Mouse (Mus musculus) heart, adult 2 months (tissue): Measurements from ENCODE around the gene Plekha6.

Experiments
- CTCF ChIP-seq: fragments of 200-600 bp; IDR thresholded peaks from 2 replicates; pipeline ENCODE4 v1.8.1; 2022; ENCODE audit warnings: antibody characterized with exemption, mild to moderate bottlenecking, moderate library complexity
- EP300 ChIP-seq: fragments of 200-500 bp; IDR thresholded peaks from 2 replicates; pipeline ENCODE4 v1.6.1; 2011; ENCODE audit warnings: low read depth, low read length, control low read depth; ENCODE audit not compliant: insufficient read depth
- POLR2A ChIP-seq: fragments of 200-500 bp; IDR thresholded peaks from 2 replicates; pipeline ENCODE4 v1.6.1; 2011; ENCODE audit warnings: mild to moderate bottlenecking, low read depth, low read length, control low read depth; ENCODE audit not compliant: insufficient read depth

DNA sequence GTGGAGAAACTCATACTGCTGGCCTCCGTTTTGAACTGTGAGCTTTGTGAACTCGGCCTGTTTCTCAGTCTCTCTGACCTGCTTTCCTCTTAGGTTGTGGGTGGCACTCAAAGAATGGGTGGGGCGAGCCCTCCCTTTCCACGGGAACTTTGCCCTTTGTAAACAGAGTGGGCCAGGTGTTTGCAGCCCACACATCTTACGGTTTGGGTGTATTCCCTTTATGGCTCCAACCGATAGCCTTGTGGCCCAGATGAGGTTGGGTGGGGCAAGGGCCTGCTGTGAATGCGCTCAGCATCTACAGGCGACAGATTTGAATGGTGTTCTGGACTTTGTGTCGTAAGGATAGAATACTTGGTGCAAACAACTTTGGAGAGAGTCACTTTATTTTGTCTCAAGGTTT, 26.5 kb downstream of the Plekha6 start:
- TF ChIP-seq CTCF: no peak
- TF ChIP-seq POLR2A: no peak
- TF ChIP-seq EP300: no peak
